Mouse (Mus musculus) olfactory bulb, adult 2 months (tissue): Measurements from ENCODE around the gene Fbxl17. TPM values are rescaled to one million over a fixed set of nuclear protein-coding genes. Genes with fewer than 3 reads are reported as not detected.

ENCODE experiments used
- H3K27ac ChIP-seq: fragments of 200-500 bp; 2 replicates; pipeline ENCODE4 v1.5.1; 2012; ENCODE audit warnings: low read depth, low read length; ENCODE audit not compliant: insufficient read depth
- H3K4me1 ChIP-seq: fragments of 200-500 bp; 2 replicates; pipeline ENCODE4 v1.6.1; 2012; ENCODE audit warnings: low read length; ENCODE audit not compliant: control insufficient read depth, insufficient read depth
- H3K4me3 ChIP-seq: fragments of 200-500 bp; 2 replicates; pipeline ENCODE4 v1.5.1; 2012; ENCODE audit warnings: mild to moderate bottlenecking, low read depth, low read length, moderate library complexity; ENCODE audit not compliant: insufficient read depth
- CTCF ChIP-seq: fragments of 200-500 bp; IDR thresholded peaks from 2 replicates; pipeline ENCODE4 v1.5.1; 2012; ENCODE audit warnings: low read depth, mild to moderate bottlenecking, low read length, moderate library complexity; ENCODE audit not compliant: insufficient read depth
- POLR2A ChIP-seq: fragments of 200-500 bp; IDR thresholded peaks from 2 replicates; pipeline ENCODE4 v1.6.1; 2012; ENCODE audit warnings: mild to moderate bottlenecking, low read depth, low read length, moderate library complexity; ENCODE audit not compliant: insufficient read depth
- WGBS: fragments of 180-500 bp; shearing (Covaris S2); methylation state at CpG from one replicate; pipeline ENCODE4 v1.1.7; 2018; 5-methylcytosine and 5-hydroxymethylcytosine counted together
- polyA plus RNA-seq: library from polyadenylated mRNA; stranded (reverse); fragments of >200 nt; gene quantifications from 2 replicates; pipeline ENCODE4 v1.2.4, GENCODE M21; 2012; ENCODE audit warnings: low replicate concordance; ENCODE audit not compliant: missing spikeins, insufficient read depth, insufficient read length

Gene Fbxl17
- polyA plus RNA-seq, 1 experiment: not detected

- H3K4me3 ChIP-seq: no peak overlapping the region
- 58% methylated on average over 4 of the region's 4 CpGs for WGBS
- H3K27ac ChIP-seq: no peak overlapping the region
- TF ChIP-seq POLR2A: no peak
- TF ChIP-seq CTCF: no peak
- H3K4me1 ChIP-seq: peaks cover 7% of the 10 kb centered on the region
These were observed 196.0 kb downstream of the Fbxl17 start for GRCm38 (mm10) chr17:63303862-63304261.

- 62% methylated on average over 12 of the region's 12 CpGs for WGBS
- Histone ChIP-seq H3K4me3 (no peak overlapping the region), H3K4me1 (peaks cover 7% of the 10 kb centered on the region), H3K27ac (no peak overlapping the region)
- no peak for TF ChIP-seq POLR2A
- TF ChIP-seq CTCF: no peak
These were observed 197.9 kb downstream of the Fbxl17 start for GRCm38 (mm10) chr17:63301822-63302393.

- Histone ChIP-seq H3K4me1 (no peaks in the 10 kb centered on the region), H3K27ac (no peak overlapping the region), H3K4me3 (no peak overlapping the region)
- 65% methylated on average over 2 of the region's 2 CpGs for WGBS
- TF ChIP-seq CTCF (no peak), POLR2A (no peak)
These were observed 204.3 kb downstream of the Fbxl17 start for GRCm38 (mm10) chr17:63295471-63295870.

- WGBS: 88% methylated on average over 3 of the region's 3 CpGs
- Histone ChIP-seq H3K4me3 (no peak overlapping the region), H3K4me1 (no peaks in the 10 kb centered on the region), H3K27ac (no peak overlapping the region)
- TF ChIP-seq POLR2A (no peak), CTCF (no peak)
These were observed 204.9 kb downstream of the Fbxl17 start for GRCm38 (mm10) chr17:63294961-63295360.

- Histone ChIP-seq H3K4me1 (no peaks in the 10 kb centered on the region), H3K4me3 (no peak overlapping the region), H3K27ac (no peak overlapping the region)
- WGBS: 78% methylated on average over 3 of the region's 3 CpGs
- no peak for TF ChIP-seq CTCF
- no peak for TF ChIP-seq POLR2A
These were observed 205.8 kb downstream of the Fbxl17 start for GRCm38 (mm10) chr17:63293979-63294378.

GRCm38 (mm10) chr17:63289317-63289913 lies 210.4 kb downstream of the Fbxl17 start:
- Histone ChIP-seq H3K27ac (no peak overlapping the region), H3K4me1 (peaks cover 6% of the 10 kb centered on the region; the same call in 1 of the 2 replicates), H3K4me3 (no peak overlapping the region)
- WGBS: 91% methylated on average over 1 of the region's 1 CpGs
- no peak for TF ChIP-seq POLR2A
- TF ChIP-seq CTCF: no peak

- no peak for TF ChIP-seq CTCF
- no peak for TF ChIP-seq POLR2A
- Histone ChIP-seq H3K4me3 (no peak overlapping the region), H3K27ac (no peak overlapping the region), H3K4me1 (peaks cover 6% of the 10 kb centered on the region; the same call in 1 of the 2 replicates)
- WGBS: 93% methylated on average over 4 of the region's 4 CpGs
These were observed 211.0 kb downstream of the Fbxl17 start for GRCm38 (mm10) chr17:63288850-63289249.

- TF ChIP-seq POLR2A: no peak
- TF ChIP-seq CTCF: no peak
- no peak overlapping the region for H3K27ac ChIP-seq
- peaks cover 6% of the 10 kb centered on the region; the same call in 1 of the 2 replicates for H3K4me1 ChIP-seq
- no peak overlapping the region for H3K4me3 ChIP-seq
- 52% methylated on average over 2 of the region's 2 CpGs for WGBS
These were observed 212.4 kb downstream of the Fbxl17 start for GRCm38 (mm10) chr17:63287413-63287812.

GRCm38 (mm10) chr17:63285265-63285939 lies 214.4 kb downstream of the Fbxl17 start:
- 33% methylated on average over 11 of the region's 11 CpGs for WGBS

More at GRCm38 (mm10) chr17:63285265-63285939, 214.4 kb downstream of the Fbxl17 start:
- H3K27ac ChIP-seq: 0 out of 2 replicates have a peak overlapping the region, but pooled peaks have one; percentile 3
- TF ChIP-seq CTCF: no peak
- no peak for TF ChIP-seq POLR2A
- peaks cover 6% of the 10 kb centered on the region; the same call in 1 of the 2 replicates for H3K4me1 ChIP-seq
- H3K4me3 ChIP-seq: no peak overlapping the region
